Mouse (Mus musculus): Measurements from ENCODE around the gene Prcp.
"Not testable (repeated sequence)": the region's sequence is repeated elsewhere in the genome, so short reads cannot be mapped to it uniquely, and the experiment has no call there.

Gene Prcp

DNA sequence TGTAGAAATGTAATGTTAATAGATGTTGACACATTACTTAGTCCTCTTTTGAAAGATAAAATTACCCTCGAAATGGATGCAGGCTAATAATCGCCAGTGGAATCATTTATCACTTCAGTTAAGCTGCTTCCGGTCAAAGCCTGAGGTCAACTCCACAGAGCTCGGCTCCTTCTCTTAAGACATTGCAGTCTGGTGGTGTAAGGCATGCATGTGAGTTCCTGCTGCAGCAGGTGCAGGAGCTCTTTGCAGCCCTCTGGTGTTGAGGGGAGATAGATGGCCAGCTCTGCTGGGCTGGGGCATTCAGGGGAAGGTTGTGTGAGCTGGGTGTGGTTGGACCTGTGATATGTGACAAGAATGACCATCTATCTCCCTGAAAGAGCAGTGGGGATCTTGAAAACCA, 104.0 kb downstream of the Prcp start:
- DNase-seq (ENCODE audit: low read depth, low spot score), result no peak

DNA sequence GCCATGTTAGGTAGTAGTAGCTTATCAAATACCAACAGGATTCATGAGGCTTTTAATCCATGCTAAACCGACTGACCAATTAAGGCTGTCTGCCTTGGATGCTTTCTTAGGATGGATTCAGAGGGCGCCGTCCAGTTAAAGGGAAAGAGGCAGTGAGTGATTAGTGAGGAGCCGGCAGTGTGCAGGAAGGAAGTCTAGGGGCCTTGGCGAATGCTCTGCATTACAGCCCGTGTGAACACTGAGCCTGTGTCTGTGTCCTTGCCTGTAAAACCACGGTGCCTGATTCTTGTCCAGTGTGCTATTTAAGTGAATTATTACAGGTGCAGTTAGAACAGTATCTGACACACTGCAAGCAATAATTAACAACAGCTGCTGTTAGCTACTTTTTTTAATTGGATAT, 104.5 kb downstream of the Prcp start:
- not testable (repeated sequence) for DNase-seq (ENCODE audit: low read depth, low spot score)

DNA sequence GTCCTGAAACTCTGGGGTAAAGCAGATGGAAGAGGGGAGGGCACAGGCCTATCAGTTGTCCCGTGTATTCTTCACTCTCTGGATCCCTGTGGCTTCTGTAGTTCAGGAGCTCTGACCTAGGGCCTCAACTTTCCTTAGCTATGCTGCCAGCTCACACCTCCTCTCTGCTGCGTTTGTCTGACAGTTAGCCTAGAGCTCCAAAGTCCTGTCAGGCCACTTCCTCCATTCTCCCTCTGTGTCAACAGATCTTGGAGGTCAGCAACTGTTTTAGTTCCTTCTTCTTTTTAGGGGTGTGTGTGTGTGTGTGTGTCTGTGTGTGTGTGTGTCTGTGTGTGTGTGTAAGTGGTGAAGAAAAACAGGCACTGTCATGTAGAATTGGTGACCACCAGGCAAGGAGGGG, 106.5 kb downstream of the Prcp start:
- DNase-seq (ENCODE audit: low read depth, low spot score), result no peak

DNA sequence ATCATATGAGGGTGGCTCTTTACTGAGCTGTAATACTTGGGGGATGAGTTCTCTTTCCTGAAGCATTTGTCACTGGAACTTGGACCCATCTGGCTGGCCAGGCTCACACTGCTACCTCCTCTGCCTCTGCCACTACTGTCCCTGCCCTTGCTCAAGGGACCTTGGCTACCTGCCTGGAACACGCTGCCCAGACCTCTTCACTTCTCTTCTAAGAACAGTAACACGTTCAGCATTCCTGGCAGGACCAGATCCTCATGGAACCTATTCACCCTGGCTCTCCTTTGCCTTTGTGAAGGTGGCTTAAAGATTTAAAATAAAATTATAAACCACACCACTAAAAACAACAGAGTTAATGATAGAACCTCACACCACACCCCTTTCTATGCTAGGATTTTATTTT, 107.6 kb downstream of the Prcp start:
- DNase-seq (ENCODE audit: low read depth, low spot score), result no peak
